9 mouse cellular contexts compared by ENCODE assay signal in genomic region chr1:34738386-34739067, GRCm38 (mm10).
A peak's percentile ranks its signal among the peaks of the same experiment; 100 is the strongest.
DNase-seq lines count a peak whose midpoint lies in the region; ATAC-seq and TF ChIP-seq lines count a peak whose summit lies in the region.
"Had no signal": no experiment of that assay in that cellular context is flagged by ENCODE, and none has a peak within 500 bp of the region (broad histone marks: within the 10 kb centered on the region; RNA-seq: fewer than 3 reads in every experiment).

No protein-coding gene starts in this region.

- no peak for TF ChIP-seq POLR2A in cortical plate, adult 2 months (IDR thresholded peaks at IDR 0.05; ENCODE audit: extremely low read depth, insufficient read depth, low read length)

- ATAC-seq in megakaryocyte, adult 5-6 weeks (ENCODE audit: poor library complexity, severe bottlenecking): peak; percentile 62; the same call in 1 of the 2 replicates

- intact Hi-C loops in heart, postnatal 36 days (cut with DNase I): loop anchor here (1.0 to 2.0 kb wide), 2 partner anchors 128 to 159 kb away; no protein-coding TSS in a partner anchor

- no peaks in the 10 kb centered on the region for H3K4me1 ChIP-seq in cortical plate, adult 2 months (ENCODE audit: control insufficient read depth, insufficient read depth, low read length)

- TF ChIP-seq CTCF in cortical plate, adult 2 months (IDR thresholded peaks at IDR 0.05; ENCODE audit: extremely low read depth, insufficient read depth, low read length): peak; percentile 79

- no peak overlapping the region for H3K27ac ChIP-seq in cortical plate, adult 2 months (ENCODE audit: insufficient read depth, low read length)

- H3K4me3 ChIP-seq in cortical plate, adult 2 months (ENCODE audit: insufficient read depth, low read length): no peak overlapping the region
- H3K4me3 ChIP-seq: myocyte had no signal

- peak; percentile 36 for DNase-seq in gastrocnemius, adult 18-20 months (ENCODE audit: low spot score)
- no peak for DNase-seq in gastrocnemius, postnatal 25 days
- peak; percentile 16 for DNase-seq in adipocyte (ENCODE audit: low spot score)
- DNase-seq in heart, postnatal 36 days: peak; percentile 41 to 70
- DNase-seq in left cerebral cortex, adult 11 months (ENCODE audit: low spot score): peak; percentile 63
- peak; percentile 24 to 77 for DNase-seq in spleen, postnatal 10 days (ENCODE audit: low spot score in 2 of 2)
